Mouse (Mus musculus) embryonic facial prominence, embryonic 11.5 days (tissue): ENCODE results near the gene Yaf2. TPM values are rescaled to one million over a fixed set of nuclear protein-coding genes. Genes with fewer than 3 reads are reported as not detected.
A peak's percentile ranks its signal among the peaks of the same experiment; 100 is the strongest.
"Not testable (repeated sequence)": the region's sequence is repeated elsewhere in the genome, so short reads cannot be mapped to it uniquely, and the experiment has no call there.

Source experiments
- ATAC-seq: fragments of 200-750 bp; cut with Nextera tagmentation; replicated peaks from 2 replicates; pipeline ENCODE4 v1.8.0; 2017; ENCODE audit warnings: low read depth; ENCODE audit not compliant: insufficient number of reproducible peaks, low FRiP score, low TSS enrichment
- DNase-seq: peaks from one replicate; pipeline ENCODE4 v3.0.0-alpha.2; 2015; ENCODE audit warnings: low spot score
- H3K27ac ChIP-seq: fragments of 300-500 bp; sonication (generic); replicated peaks from 2 replicates; pipeline ENCODE4 v1.5.1; 2014; ENCODE audit warnings: mild to moderate bottlenecking, low read depth, low read length, control low read depth
- H3K27me3 ChIP-seq: fragments of 300-500 bp; sonication (generic); 2 replicates; pipeline ENCODE4 v1.6.1; 2014; ENCODE audit warnings: mild to moderate bottlenecking, low read length, moderate library complexity, mixed read lengths; ENCODE audit not compliant: control insufficient read depth, insufficient read depth
- H3K36me3 ChIP-seq: fragments of 300-500 bp; sonication (generic); replicated peaks from 2 replicates; pipeline ENCODE4 v1.6.1; 2014; ENCODE audit warnings: low read depth, mild to moderate bottlenecking, low read length, moderate library complexity, mixed read lengths; ENCODE audit not compliant: control insufficient read depth, insufficient read depth
- H3K4me1 ChIP-seq: fragments of 300-500 bp; sonication (generic); 2 replicates; pipeline ENCODE4 v1.6.1; 2014; ENCODE audit warnings: low read length, mixed read lengths; ENCODE audit not compliant: control insufficient read depth, insufficient read depth
- H3K4me2 ChIP-seq: fragments of 300-500 bp; sonication (generic); 2 replicates; pipeline ENCODE4 v1.6.1; 2014; ENCODE audit warnings: low read depth, mild to moderate bottlenecking, control low read depth, low read length, moderate library complexity
- H3K4me3 ChIP-seq: fragments of 300-500 bp; sonication (generic); 2 replicates; pipeline ENCODE4 v1.5.1; 2014; ENCODE audit warnings: low read depth, low read length, control low read depth
- H3K9ac ChIP-seq: fragments of 300-500 bp; sonication (generic); replicated peaks from 2 replicates; pipeline ENCODE4 v1.6.1; 2014; ENCODE audit warnings: mild to moderate bottlenecking, control low read depth, low read length
- H3K9me3 ChIP-seq: fragments of 300-500 bp; sonication (generic); replicated peaks from 2 replicates; pipeline ENCODE4 v1.6.1; 2016; ENCODE audit warnings: mild to moderate bottlenecking, low read length, inconsistent platforms, mixed read lengths; ENCODE audit not compliant: control insufficient read depth
- WGBS: fragments of 180-500 bp; shearing (Covaris S2); extraction: QIAGEN DNeasy Blood & Tissue Kit; methylation state at CpG from one replicate; pipeline ENCODE4 v1.1.7; 2014; 5-methylcytosine and 5-hydroxymethylcytosine counted together
- polyA plus RNA-seq: library from polyadenylated mRNA; unstranded; fragments of >200 nt; fragmentation: Nextera tagmentation; extraction: Ambion mirVana; gene quantifications from 2 replicates; pipeline ENCODE4 v1.2.1, GENCODE M21; 2014

Gene Yaf2
- 98.9 and 107 TPM in 2 replicates for polyA plus RNA-seq

DNA sequence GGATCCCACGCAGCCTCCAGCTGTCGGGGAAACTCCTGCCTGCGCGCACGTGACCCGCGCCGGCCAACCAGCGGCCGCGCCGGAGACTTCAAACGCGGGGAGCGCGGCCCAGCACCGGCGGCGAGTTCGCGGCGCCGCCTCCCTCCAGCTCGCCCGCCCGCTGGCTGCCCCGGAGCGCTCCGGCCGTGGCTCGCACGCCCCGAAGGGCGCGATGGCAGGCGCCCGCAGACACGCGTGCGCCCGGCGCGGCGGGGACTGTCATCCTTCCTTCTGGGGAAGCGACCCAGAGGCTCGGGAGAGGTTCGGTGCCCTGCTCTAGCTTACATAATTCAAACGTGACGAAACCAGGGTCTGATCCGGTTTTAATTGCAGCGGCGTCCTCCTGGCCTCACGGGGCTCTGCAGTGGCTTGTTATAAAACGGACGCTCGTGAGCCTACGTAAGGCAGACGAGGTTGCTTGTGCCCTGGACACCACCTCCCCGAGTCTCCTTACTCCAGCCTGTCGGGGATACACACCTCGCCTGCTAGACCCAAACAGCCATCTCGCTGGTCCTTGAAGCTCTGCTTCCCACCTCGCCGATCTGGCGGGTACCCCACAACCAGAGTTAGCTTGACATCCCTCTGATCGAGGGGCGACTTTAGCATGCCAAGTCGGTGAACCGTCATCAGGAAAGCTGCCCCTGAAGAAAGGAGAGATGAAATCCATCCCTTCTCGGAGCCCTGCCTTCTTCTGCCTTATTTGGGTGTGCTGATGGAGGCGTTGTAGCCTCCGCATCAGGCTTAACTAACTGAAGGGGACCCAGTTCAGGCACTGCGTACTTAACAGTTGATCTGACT, at the start of gene Yaf2:
Gene Yaf2, minus strand, starts transcription at position 11 of the 837 bp plus-strand sequence.
- peak within 1 kb of the TSS; percentile 73 for H3K4me3 ChIP-seq
- peak within 1 kb of the TSS; percentile 82 for H3K4me2 ChIP-seq
- no peaks in the 10 kb centered on the region for H3K4me1 ChIP-seq
- ATAC-seq (peak; percentile 84), DNase-seq (peak; percentile 90)
- H3K27me3 ChIP-seq: no peaks in the 10 kb centered on the region
- H3K9me3 ChIP-seq: no peaks in the 10 kb centered on the region
- no peaks in the 10 kb centered on the region for H3K36me3 ChIP-seq
- under 1% methylated on average over 73 of the region's 73 CpGs for WGBS
- peak within 1 kb of the TSS; percentile 83 for H3K9ac ChIP-seq
- H3K27ac ChIP-seq: peak within 1 kb of the TSS; percentile 89

DNA sequence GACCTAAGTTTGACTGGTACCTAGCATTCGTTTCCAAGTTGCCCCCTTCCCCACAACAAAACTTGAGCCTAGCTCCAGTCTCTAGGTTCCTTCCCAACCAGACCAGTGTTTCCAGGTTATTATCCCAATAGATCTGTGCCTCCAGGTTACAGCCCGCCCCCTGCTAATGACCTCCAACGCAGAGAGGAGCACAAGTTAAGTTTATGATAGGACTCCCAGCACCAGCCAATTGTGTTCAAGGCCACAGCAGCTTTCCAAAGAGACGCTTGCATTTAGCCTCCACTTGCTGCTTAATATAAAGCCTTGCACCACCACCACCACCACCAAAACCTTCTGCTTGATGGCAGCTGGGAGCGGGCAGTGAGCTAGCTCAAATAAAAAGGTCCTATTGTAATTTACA, 44.6 kb upstream of the Yaf2 start:
- 74% methylated on average over 5 of the region's 5 CpGs for WGBS

DNA sequence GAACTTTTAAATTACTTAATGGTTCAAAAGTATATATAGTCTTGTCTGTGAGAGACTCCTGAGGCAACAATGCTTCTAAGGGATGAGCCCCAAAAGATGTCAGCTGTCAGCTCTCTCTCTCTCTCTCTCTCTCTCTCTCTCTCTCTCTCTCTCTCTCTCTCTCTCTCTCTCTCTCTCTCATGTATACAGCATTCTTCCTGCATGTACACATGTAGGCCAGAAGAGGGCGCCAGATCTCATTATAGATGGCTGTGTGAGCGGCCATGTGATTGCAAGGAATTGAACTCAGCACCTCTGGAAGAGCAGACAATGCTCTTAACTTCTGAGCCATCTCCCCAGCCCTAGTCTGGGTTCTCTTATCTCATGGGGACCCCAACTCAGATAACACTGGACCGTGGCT, 42.4 kb upstream of the Yaf2 start:
- no peak for ATAC-seq
- Histone ChIP-seq H3K4me2 (no peak overlapping the region), H3K9me3 (no peaks in the 10 kb centered on the region), H3K36me3 (no peaks in the 10 kb centered on the region), H3K27ac (no peak overlapping the region), H3K9ac (no peak overlapping the region), H3K4me3 (no peak overlapping the region), H3K27me3 (no peaks in the 10 kb centered on the region), H3K4me1 (no peaks in the 10 kb centered on the region)
- no peak for DNase-seq
- 79% methylated on average over 3 of the region's 3 CpGs for WGBS

More for the DNA sequence above, 44.6 kb upstream of the Yaf2 start:
- no peak overlapping the region for H3K4me2 ChIP-seq
- no peaks in the 10 kb centered on the region for H3K36me3 ChIP-seq
- DNase-seq (no peak), ATAC-seq (no peak)
- H3K4me3 ChIP-seq: no peak overlapping the region
- no peak overlapping the region for H3K9ac ChIP-seq
- no peaks in the 10 kb centered on the region for H3K27me3 ChIP-seq
- no peaks in the 10 kb centered on the region for H3K9me3 ChIP-seq
- H3K27ac ChIP-seq: no peak overlapping the region
- no peaks in the 10 kb centered on the region for H3K4me1 ChIP-seq

DNA sequence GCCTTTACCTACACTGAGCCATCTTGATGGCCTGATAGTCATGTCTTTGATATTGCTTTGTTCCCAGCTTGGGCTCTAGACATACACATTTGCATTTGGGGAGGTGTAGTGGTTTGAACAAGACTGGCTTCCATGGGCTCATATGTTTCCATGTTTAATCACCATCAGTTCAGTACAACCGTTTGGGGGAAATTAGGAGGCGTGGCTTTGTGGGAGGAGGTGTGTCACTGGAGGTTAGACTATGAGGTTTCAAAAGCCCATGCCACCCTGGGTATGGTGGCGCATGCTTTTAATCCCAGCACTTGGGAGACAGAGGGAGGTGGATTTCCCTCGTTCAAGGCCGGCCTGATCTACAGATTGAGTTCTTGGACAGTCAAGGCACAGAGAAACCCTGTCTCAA, 39.0 kb upstream of the Yaf2 start:
- Histone ChIP-seq H3K4me1 (no peaks in the 10 kb centered on the region), H3K9me3 (no peaks in the 10 kb centered on the region), H3K4me3 (no peak overlapping the region), H3K9ac (no peak overlapping the region), H3K27me3 (no peaks in the 10 kb centered on the region), H3K27ac (no peak overlapping the region), H3K36me3 (no peaks in the 10 kb centered on the region), H3K4me2 (no peak overlapping the region)
- ATAC-seq (no peak), DNase-seq (no peak)
- 91% methylated on average over 5 of the region's 5 CpGs for WGBS

DNA sequence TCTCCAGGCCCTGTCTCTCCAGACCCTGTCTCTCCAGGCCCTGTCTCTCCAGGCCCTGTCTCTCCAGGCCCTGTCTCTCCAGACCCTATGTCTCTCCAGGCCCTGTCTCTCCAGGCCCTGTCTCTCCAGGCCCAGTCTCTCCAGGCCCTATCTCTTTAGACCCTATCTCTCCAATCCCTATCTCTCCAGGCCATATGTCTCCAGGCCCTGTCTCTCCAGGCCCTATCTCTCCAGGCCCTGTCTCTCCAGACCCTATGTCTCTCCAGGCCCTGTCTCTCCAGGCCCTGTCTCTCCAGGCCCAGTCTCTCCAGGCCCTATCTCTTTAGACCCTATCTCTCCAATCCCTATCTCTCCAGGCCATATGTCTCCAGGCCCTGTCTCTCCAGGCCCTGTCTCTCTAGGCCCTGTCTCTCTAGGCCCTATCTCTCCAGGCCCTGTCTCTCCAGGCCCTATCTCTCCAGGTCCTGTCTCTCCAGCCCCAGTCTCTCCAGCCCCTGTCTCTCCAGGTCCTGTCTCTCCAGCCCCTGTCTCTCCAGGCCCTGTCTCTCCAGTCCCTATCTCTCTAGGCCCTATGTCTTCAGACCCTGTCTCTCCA, 35.9 kb upstream of the Yaf2 start:
- H3K4me2 ChIP-seq, H3K9ac ChIP-seq, H3K36me3 ChIP-seq, H3K27ac ChIP-seq, H3K9me3 ChIP-seq, H3K4me1 ChIP-seq, H3K27me3 ChIP-seq, H3K4me3 ChIP-seq, DNase-seq, ATAC-seq: not testable (repeated sequence)

DNA sequence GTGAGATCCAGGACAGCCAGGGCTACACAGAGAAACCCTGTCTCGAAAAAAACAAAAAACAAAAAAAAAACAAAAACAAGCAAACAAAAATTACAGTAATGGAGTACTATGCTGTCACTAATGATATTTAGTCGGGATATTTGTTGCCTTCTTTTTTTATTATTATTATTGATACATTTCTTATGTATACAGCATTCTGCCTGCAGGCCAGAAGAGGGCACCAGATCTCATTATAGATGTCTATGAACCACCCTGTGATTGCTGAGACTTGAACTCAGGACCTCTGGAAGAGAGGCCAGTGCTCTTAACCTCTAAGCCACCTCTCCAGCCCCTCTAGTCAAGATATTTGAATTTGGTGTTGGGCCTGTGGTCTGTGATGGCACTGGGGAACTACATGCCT, 35.1 kb upstream of the Yaf2 start:
- no peaks in the 10 kb centered on the region for H3K9me3 ChIP-seq
- H3K27ac ChIP-seq: no peak overlapping the region
- H3K4me1 ChIP-seq: no peaks in the 10 kb centered on the region
- no peaks in the 10 kb centered on the region for H3K27me3 ChIP-seq
- WGBS: 83% methylated on average over 2 of the region's 2 CpGs
- H3K4me3 ChIP-seq: no peak overlapping the region
- no peak for DNase-seq
- H3K4me2 ChIP-seq: no peak overlapping the region
- ATAC-seq: no peak
- no peaks in the 10 kb centered on the region for H3K36me3 ChIP-seq
- no peak overlapping the region for H3K9ac ChIP-seq

DNA sequence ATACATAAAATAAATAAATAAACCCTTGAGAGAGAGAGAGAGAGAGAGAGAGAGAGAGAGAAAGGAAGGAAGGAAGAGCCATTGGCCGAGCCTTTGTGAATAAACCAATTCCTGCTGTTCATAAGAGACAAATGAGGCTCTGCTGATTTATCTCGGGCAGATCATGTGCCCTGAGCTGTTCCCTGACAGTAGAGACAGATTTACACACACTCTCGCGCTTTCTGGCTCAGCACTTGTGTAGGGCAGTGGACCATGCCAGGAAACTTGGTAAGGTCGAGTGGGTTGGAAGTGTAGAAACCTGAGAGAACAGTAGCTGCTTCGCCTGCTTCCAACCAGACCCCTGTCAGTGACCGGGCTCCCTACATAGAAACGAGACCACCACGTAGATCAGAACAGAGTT, 31.8 kb upstream of the Yaf2 start:
- H3K27me3 ChIP-seq: no peaks in the 10 kb centered on the region
- no peak overlapping the region for H3K27ac ChIP-seq
- ATAC-seq (no peak), DNase-seq (no peak)
- no peak overlapping the region for H3K9ac ChIP-seq
- no peak overlapping the region for H3K4me3 ChIP-seq
- no peaks in the 10 kb centered on the region for H3K9me3 ChIP-seq
- 78% methylated on average over 9 of the region's 9 CpGs for WGBS
- no peak overlapping the region for H3K4me2 ChIP-seq
- no peaks in the 10 kb centered on the region for H3K4me1 ChIP-seq
- H3K36me3 ChIP-seq: no peaks in the 10 kb centered on the region

DNA sequence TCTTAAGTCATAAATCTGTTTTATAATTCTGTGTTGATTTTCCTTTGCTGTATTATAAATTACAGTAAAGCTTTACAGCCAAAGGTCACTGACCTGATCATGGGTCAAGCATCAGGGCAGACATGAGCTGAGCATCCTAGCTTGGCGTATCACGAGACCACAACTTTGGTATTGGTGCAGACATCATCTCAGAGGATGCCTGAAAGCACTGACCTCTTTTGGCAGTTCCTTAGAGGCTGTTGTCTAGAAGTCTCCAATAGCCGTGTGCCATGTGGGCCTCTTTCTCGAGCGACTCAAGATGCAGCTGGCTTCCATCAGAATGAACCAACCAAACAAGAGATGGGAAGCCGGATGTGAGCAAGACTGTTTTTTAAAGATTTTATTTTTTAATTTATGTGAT, 28.8 kb upstream of the Yaf2 start:
- H3K4me2 ChIP-seq: no peak overlapping the region
- H3K4me3 ChIP-seq: no peak overlapping the region
- H3K27ac ChIP-seq: no peak overlapping the region
- H3K36me3 ChIP-seq: no peaks in the 10 kb centered on the region
- DNase-seq: no peak
- 87% methylated on average over 6 of the region's 6 CpGs for WGBS
- no peak overlapping the region for H3K9ac ChIP-seq
- H3K9me3 ChIP-seq: no peaks in the 10 kb centered on the region
- ATAC-seq: no peak
- H3K27me3 ChIP-seq: no peaks in the 10 kb centered on the region
- H3K4me1 ChIP-seq: no peaks in the 10 kb centered on the region
